Mouse (Mus musculus) G1E (cell line): ENCODE measurements at regions not wholly inside any gene's neighbourhood (a gene's known extent, or its start where the extent isn't known, plus 50 kb on each side); places are given as distances from the start of the nearest gene placed in this dataset.

ENCODE experiments used
- CTCF ChIP-seq: IDR thresholded peaks from 2 replicates; pipeline ENCODE4 v1.5.1; 2012; ENCODE audit warnings: low read depth, low read length, inconsistent platforms, mixed read lengths
- GATA2 ChIP-seq: IDR thresholded peaks from 2 replicates; pipeline ENCODE4 v1.6.1; 2012; ENCODE audit warnings: low read depth, low read length, inconsistent platforms, borderline replicate concordance

- TF ChIP-seq GATA2 (no peak), CTCF (no peak)
These were observed 290.5 kb upstream of the Gm5148 start for GRCm38 (mm10) chr3:38014768-38015167.
